Mouse (Mus musculus): ENCODE measurements around the gene Dgat2. TPM values are rescaled to one million over a fixed set of nuclear protein-coding genes. Genes with fewer than 3 reads are reported as not detected.
A peak's percentile ranks its signal among the peaks of the same experiment; 100 is the strongest.

Gene Dgat2
- polyA plus RNA-seq, 1 experiment from 2014 or later, result 31.2 TPM

DNA sequence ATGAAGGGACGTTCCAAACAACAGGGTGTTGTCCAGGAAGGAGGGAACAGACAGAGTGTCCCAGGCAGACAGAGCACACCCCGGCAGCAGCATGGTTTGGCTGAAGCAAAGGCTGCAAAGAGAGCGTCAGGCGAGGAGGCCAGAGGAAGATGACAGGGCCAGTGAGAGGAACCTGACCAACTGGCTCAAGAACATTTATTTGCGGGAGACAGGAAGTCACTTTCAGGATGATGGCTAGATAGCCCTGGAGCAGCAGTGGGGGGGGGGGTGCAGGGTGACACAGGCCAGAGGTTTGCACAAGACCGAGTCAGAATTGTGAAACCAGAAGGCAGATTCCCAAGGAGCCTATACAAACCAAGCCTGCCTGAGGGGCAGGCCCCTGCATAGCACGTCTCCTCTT is 36.5 kb downstream of the Dgat2 start:
- no peak for ATAC-seq (replicated peaks; ENCODE audit: low FRiP score)
- Histone ChIP-seq H3K4me2 (no peak overlapping the region), H3K4me1 (peaks cover 19% of the 10 kb centered on the region), H3K4me3 (replicated peaks) (no peak overlapping the region), H3K27ac (no peak overlapping the region), H3K9me3 (replicated peaks) (no peaks in the 10 kb centered on the region), H3K36me3 (no peaks in the 10 kb centered on the region), H3K9ac (no peak overlapping the region), H3K27me3 (no peaks in the 10 kb centered on the region)
- 35% methylated on average over 7 of the region's 7 CpGs for WGBS

DNA sequence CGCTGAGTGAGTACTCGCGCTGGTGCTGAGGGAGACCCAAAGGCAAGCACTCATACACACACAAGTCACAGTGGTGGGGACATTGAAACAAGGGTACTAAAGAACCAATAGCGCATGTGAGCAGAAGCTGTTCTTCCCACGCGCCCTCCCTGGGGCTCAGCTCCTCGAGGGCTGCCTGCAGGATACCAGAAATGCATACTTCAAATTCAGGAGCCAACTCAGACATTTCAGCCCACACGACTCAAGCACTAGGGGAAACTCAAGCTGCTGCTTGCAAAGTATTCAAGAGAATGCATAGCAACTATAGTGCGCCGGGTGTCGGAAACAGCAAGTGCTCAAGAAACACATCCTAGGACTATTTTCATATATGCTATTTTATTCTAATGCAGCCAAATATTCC is 37.9 kb downstream of the Dgat2 start:
- no peaks in the 10 kb centered on the region for H3K9me3 ChIP-seq (replicated peaks)
- H3K36me3 ChIP-seq, result no peaks in the 10 kb centered on the region
- no peak overlapping the region for H3K27ac ChIP-seq
- H3K9ac ChIP-seq, result no peak overlapping the region
- WGBS, result 66% methylated on average over 11 of the region's 11 CpGs
- ATAC-seq (replicated peaks; ENCODE audit: low FRiP score), result no peak
- no peaks in the 10 kb centered on the region for H3K27me3 ChIP-seq
- peaks cover 23% of the 10 kb centered on the region for H3K4me1 ChIP-seq
- H3K4me2 ChIP-seq, result no peak overlapping the region
- no peak overlapping the region for H3K4me3 ChIP-seq (replicated peaks)

DNA sequence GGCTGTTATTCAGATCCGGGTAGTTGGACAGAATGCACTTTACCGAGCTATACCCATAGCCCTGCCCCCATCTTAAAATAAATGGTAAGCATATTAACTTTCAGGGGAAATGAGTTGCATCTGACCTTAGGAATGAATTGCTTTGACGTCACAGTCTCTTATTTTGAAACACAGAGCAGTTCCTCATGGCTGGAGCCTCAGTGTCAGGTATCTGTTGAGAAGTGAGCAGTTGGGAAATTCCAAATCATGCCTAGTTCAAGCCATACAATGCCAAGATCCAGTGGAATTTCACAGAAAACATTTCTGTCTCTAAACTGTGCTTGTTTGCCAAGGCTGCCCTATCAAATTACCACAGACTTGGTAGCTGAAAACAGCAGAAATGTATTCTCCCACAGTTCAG is 39.3 kb downstream of the Dgat2 start:
- Histone ChIP-seq H3K36me3 (no peaks in the 10 kb centered on the region), H3K9ac (no peak overlapping the region), H3K4me1 (peaks cover 30% of the 10 kb centered on the region), H3K27ac (no peak overlapping the region), H3K27me3 (no peaks in the 10 kb centered on the region), H3K9me3 (replicated peaks) (no peaks in the 10 kb centered on the region), H3K4me3 (replicated peaks) (no peak overlapping the region), H3K4me2 (no peak overlapping the region)
- 52% methylated on average over 3 of the region's 3 CpGs for WGBS
- ATAC-seq (replicated peaks; ENCODE audit: low FRiP score), result no peak

DNA sequence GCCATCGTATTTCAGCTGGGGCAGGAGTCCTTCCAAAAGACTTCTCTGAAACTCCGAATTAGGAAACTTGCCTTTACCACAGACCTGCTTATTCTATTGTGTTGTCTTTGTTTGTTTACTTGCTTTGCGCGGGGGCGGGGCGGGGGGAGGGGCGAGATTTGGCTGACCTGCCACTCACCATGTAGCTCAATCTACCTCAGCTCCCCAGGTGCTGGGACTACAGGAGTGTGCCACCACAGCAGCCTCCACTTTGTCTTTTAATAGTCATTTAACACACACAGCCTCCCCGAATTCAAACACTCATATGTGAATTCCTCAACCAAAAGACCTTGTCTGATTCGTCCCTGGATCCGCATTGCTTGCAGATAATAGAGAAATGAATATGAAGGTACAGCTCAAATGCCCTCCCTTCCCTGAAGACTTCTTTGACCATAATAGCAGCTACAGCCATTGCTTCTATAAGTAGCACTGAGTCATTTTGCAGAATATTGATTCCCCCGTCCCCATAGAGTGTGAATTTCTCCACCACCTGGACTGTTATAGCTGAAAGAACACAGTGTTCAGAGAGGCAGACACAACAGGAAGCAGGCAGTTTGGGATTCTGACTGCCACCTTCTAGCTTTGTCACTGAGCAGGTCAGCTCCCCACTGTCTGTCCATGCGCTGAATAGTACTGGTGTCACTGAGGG is 40.5 kb downstream of the Dgat2 start:
- 29% methylated on average over 12 of the region's 12 CpGs for WGBS
- no peaks in the 10 kb centered on the region for H3K36me3 ChIP-seq
- no peaks in the 10 kb centered on the region for H3K9me3 ChIP-seq (replicated peaks)
- H3K9ac ChIP-seq, result peak overlapping the region; percentile 16; the same call in 1 of the 2 replicates
- H3K4me2 ChIP-seq, result peak overlapping the region; percentile 73
- H3K27ac ChIP-seq, result no peak overlapping the region
- no peaks in the 10 kb centered on the region for H3K27me3 ChIP-seq
- H3K4me1 ChIP-seq, result peaks cover 25% of the 10 kb centered on the region
- H3K4me3 ChIP-seq (replicated peaks), result peak overlapping the region; percentile 97
- no peak for ATAC-seq (replicated peaks; ENCODE audit: low FRiP score)

DNA sequence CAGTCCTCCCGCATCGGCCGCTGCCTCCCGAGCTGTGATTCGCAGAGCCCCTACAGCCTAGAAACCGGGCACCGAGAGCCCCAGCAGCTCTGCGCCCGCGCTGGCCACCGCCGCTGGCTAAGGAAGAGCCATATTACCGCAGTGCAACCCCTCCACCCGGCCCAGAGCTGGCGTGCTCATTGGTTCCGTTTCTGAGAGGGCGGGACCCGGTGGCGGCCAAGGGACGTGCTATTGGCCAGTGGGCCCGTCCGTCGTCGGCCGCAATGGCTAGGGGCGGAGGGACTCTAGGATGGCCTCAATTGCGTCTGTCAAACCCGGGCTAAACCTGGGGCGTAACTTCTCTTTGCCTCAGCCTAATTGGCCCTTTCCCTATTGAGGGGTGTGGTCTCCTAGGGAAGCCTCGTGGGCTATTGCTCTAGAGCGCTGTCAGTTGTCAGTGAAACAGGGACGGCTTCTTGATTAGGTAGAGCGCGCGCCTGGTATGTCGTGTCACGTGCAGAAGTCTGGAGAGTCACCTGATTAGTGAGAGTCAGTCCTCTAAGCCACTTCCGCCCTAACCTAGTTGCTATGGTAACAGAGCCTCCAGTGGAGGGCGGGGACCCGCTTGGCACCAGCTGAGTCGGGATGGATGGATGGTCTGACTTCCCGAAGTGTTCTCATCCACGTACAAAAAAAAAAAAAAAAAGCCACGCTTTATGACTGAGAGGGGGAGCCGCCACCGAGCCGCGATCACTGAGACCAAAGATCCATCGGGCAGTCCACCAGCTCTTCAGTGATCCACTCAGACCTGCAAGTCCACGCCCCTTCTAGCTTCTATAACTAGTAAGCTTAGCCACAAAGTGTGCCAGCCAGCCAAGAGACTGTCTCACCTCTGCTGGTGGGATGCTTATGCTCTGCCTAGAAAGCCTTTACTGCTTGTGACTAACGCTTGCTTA is 41.3 kb downstream of the Dgat2 start, which contains the start of gene Uvrag:
Gene Uvrag, minus strand, starts transcription at position 158 of the 935 bp plus-strand sequence.
- under 1% methylated on average over 51 of the region's 51 CpGs for WGBS
- no peaks in the 10 kb centered on the region for H3K9me3 ChIP-seq (replicated peaks)
- H3K27ac ChIP-seq, result peak within 1 kb of the TSS; percentile 89
- peak; percentile 98 for ATAC-seq (replicated peaks; ENCODE audit: low FRiP score)
- H3K4me1 ChIP-seq, result peaks cover 22% of the 10 kb centered on the region
- H3K9ac ChIP-seq, result peak within 1 kb of the TSS; percentile 86
- H3K4me2 ChIP-seq, result peak within 1 kb of the TSS; percentile 73
- H3K36me3 ChIP-seq, result no peaks in the 10 kb centered on the region
- H3K4me3 ChIP-seq (replicated peaks), result peak within 1 kb of the TSS; percentile 97
- H3K27me3 ChIP-seq, result no peaks in the 10 kb centered on the region

DNA sequence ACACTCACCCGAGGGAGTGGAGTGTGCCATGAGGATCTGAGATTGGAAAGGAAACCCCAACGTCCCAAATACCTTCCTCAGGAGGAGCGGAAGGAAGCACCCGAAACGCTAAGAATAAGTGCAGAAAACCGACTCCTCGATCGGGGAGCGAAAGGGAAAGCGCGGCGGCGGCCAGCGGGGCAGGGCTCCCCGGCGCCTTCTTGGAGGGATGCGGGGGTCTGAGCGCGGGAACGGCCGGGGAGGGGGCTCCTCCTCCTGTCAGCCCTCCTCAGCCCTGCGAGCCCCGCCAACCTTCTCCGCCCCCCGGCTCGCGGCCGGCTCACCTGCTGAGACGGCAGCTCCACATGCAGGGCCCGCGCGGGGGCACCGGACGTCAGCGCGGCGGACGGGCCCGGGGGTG is 42.0 kb downstream of the Dgat2 start:
- Histone ChIP-seq H3K9ac (peak overlapping the region; percentile 86), H3K27ac (peak overlapping the region; percentile 89), H3K4me1 (peaks cover 19% of the 10 kb centered on the region), H3K36me3 (no peaks in the 10 kb centered on the region), H3K4me3 (replicated peaks) (peak overlapping the region; percentile 97), H3K4me2 (peak overlapping the region; percentile 73), H3K9me3 (replicated peaks) (no peaks in the 10 kb centered on the region), H3K27me3 (no peaks in the 10 kb centered on the region)
- no peak for ATAC-seq (replicated peaks; ENCODE audit: low FRiP score)
- under 1% methylated on average over 33 of the region's 39 CpGs for WGBS

DNA sequence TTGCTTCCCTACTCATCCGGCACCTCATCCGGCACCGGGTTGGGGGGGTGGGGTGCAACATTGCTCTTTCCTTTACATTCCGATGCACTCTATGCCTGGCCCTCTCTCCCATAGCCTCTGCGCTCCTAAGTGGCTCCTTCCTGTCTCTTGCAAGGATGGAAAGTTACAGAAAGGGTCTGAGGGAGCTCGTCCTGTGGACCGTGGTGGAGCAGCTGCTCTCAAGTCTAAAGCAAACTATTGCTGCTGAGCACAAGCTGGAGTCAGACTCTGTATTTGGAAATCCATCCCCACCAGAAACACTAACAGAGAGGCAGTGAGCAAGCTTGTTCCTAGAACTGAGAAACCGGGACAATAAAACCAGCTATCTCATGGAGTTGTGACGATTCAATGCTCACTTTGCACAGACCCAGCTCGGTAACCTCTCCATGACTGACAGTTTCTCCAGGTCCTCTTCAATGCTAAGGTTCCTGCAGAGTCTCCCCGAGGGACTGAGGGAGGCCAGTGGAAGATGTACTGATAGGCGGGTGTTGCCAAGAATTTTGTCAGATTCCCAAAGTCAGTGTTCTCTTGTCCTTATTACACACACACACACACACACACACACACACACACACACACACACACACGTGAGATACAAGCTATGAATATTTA is 42.6 kb downstream of the Dgat2 start:
- Histone ChIP-seq H3K4me2 (peak overlapping the region; percentile 73), H3K27ac (peak overlapping the region; percentile 89), H3K4me3 (replicated peaks) (peak overlapping the region; percentile 97), H3K27me3 (no peaks in the 10 kb centered on the region), H3K9ac (peak overlapping the region; percentile 86), H3K9me3 (replicated peaks) (no peaks in the 10 kb centered on the region), H3K36me3 (no peaks in the 10 kb centered on the region), H3K4me1 (peaks cover 19% of the 10 kb centered on the region)
- under 1% methylated on average over 13 of the region's 13 CpGs for WGBS
- ATAC-seq (replicated peaks; ENCODE audit: low FRiP score), result no peak

DNA sequence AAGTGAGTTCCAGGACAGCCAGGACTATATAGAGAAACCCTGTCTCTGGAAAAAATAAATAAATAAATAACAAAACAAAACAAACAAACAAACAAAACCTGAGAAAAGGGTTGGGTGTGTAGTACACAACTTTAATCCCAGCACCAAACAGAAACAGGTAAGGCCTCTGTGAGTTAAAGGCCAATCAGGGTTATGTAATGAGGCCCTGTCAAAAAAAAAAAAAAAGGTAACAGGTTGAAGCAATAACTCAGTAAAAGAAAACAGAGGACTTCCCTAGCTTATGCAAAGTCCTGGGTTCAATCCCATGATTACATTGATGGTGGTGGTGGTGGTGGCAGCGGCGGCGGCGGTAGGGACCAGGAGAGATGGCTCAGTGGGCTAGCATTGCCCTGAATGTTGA is 45.0 kb downstream of the Dgat2 start:
- no peak overlapping the region for H3K4me3 ChIP-seq (replicated peaks)
- no peak for ATAC-seq (replicated peaks; ENCODE audit: low FRiP score)
- no peaks in the 10 kb centered on the region for H3K9me3 ChIP-seq (replicated peaks)
- H3K36me3 ChIP-seq, result no peaks in the 10 kb centered on the region
- peaks cover 22% of the 10 kb centered on the region for H3K4me1 ChIP-seq
- H3K27ac ChIP-seq, result no peak overlapping the region
- H3K9ac ChIP-seq, result no peak overlapping the region
- no peaks in the 10 kb centered on the region for H3K27me3 ChIP-seq
- 95% methylated on average over 4 of the region's 4 CpGs for WGBS
- H3K4me2 ChIP-seq, result no peak overlapping the region

DNA sequence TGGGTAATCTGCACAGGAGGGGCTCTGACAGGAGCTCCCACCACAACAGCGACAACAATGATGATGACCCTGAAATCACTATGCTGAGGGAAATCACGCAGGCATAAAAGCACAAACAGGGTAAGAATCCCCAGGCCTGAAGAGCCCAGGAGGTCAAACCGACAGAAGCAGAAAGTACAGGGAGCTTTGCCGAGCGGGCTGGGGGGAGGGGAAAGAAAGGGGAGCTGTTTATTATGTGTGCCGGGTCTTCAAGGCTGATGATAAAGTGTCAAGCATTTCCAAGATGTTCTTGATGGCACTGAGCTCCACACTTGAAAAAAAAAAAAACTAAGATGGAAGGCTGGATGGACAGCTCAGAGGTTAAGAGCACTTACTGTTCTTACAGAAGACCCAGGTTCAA is 45.7 kb downstream of the Dgat2 start:
- Histone ChIP-seq H3K4me1 (peaks cover 23% of the 10 kb centered on the region), H3K27me3 (no peaks in the 10 kb centered on the region), H3K9ac (no peak overlapping the region), H3K4me3 (replicated peaks) (no peak overlapping the region), H3K4me2 (no peak overlapping the region), H3K27ac (no peak overlapping the region), H3K9me3 (replicated peaks) (no peaks in the 10 kb centered on the region), H3K36me3 (no peaks in the 10 kb centered on the region)
- 53% methylated on average over 6 of the region's 6 CpGs for WGBS
- ATAC-seq (replicated peaks; ENCODE audit: low FRiP score), result no peak

DNA sequence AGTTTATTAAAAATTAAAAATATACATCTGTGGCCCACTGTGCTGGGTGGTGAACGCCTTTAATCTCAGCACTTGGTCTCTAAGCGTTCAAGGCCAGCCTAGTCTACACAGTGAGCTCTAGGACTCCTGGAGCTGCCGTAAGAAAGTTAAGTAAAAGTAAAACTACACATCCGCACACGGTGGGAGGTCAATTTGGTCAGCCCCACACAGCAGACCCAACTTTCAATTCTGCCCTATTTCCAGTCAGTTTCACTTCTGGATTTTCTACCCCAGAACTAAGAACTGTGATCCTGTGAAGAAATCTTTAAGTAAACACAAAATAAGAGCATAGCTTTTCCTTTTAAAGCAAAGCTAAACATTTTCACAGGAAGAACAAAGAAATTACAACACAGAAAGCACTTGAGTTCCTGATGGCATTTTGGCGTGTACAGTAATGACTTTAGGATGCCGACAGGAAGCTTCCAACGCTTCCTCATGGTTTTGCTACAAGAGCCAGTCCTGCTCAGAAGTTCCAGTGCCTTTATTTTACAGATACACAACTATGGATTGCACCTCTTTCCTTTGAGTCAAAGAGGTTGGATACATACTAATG is 48.6 kb downstream of the Dgat2 start:
- no peak for ATAC-seq (replicated peaks; ENCODE audit: low FRiP score)
- Histone ChIP-seq H3K9me3 (replicated peaks) (no peaks in the 10 kb centered on the region), H3K9ac (no peak overlapping the region), H3K27ac (peak overlapping the region; percentile 46), H3K4me1 (peaks cover 27% of the 10 kb centered on the region), H3K36me3 (no peaks in the 10 kb centered on the region), H3K4me3 (replicated peaks) (no peak overlapping the region), H3K27me3 (no peaks in the 10 kb centered on the region), H3K4me2 (no peak overlapping the region)
- 83% methylated on average over 8 of the region's 8 CpGs for WGBS

DNA sequence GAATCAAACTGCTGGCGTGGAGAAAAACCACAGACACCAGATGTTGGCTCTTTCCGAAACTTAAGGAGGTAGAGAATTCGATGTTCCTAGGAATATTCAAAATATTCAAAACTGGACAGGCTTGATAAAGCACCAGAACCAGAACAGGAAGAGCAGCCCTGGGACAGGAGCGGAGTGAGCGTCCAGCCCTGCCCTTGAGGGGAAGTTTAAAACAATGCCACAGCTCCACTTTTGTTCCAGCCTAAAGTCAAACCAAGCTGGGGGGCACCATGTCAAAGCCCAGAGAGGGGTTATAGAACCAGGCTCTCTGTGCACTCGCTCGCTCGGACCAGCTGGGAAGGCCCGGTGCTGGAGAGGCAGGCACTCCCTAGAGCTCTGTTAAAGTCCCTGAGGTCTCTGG is 49.9 kb downstream of the Dgat2 start:
- no peak overlapping the region for H3K9ac ChIP-seq
- 0 out of 2 replicates have a peak overlapping the region, but pooled peaks have one; percentile 5 for H3K4me2 ChIP-seq
- H3K4me1 ChIP-seq, result peaks cover 40% of the 10 kb centered on the region
- 78% methylated on average over 9 of the region's 9 CpGs for WGBS
- H3K36me3 ChIP-seq, result no peaks in the 10 kb centered on the region
- no peaks in the 10 kb centered on the region for H3K9me3 ChIP-seq (replicated peaks)
- H3K4me3 ChIP-seq (replicated peaks), result no peak overlapping the region
- no peak for ATAC-seq (replicated peaks; ENCODE audit: low FRiP score)
- H3K27me3 ChIP-seq, result no peaks in the 10 kb centered on the region
- peak overlapping the region; percentile 78 for H3K27ac ChIP-seq

All from kidney, embryonic 15.5 days (tissue).